In genomic region chr15:99422551-99422950, GRCm38 (mm10) we compare ENCODE assay signal across 1 mouse cellular context.
TF ChIP-seq lines count a peak whose summit lies in the region.

No protein-coding gene starts in this region.

TF ChIP-seq in ES-E14, 5 proteins besides CTCF, POLR2A, EP300 and RAD21:
- no peak for TF ChIP-seq HCFC1 (IDR thresholded peaks at IDR 0.05; ENCODE audit: borderline replicate concordance, insufficient read depth, low read length)
- no peak for TF ChIP-seq CHD2 (IDR thresholded peaks at IDR 0.05; ENCODE audit: low read depth, low read length)
- no peak for TF ChIP-seq MAFK (IDR thresholded peaks at IDR 0.05; ENCODE audit: insufficient read depth, low read depth, low read length)
- no peak for TF ChIP-seq ZC3H11A (IDR thresholded peaks at IDR 0.05; ENCODE audit: borderline replicate concordance, low read depth, low read length)
- no peak for TF ChIP-seq ZNF384 (IDR thresholded peaks at IDR 0.05; ENCODE audit: low read depth, low read length)
TF ChIP-seq in ES-E14: peak in this region for 0.
